Mouse (Mus musculus) gastrocnemius, postnatal 4 days (tissue): Measurements from ENCODE around the gene Mllt3. TPM values are rescaled to one million over a fixed set of nuclear protein-coding genes. Genes with fewer than 3 reads are reported as not detected.

Experiments used
- DNase-seq, 2 experiments: peaks; one replicate each; pipeline ENCODE4 v3.0.0; 2021 to 2022; ENCODE audit warnings: low spot score in 2 of 2, mixed read lengths in 2 of 2
- total RNA-seq, 2 experiments: library from RNA; stranded (reverse); gene quantifications; 2 replicates each; pipeline ENCODE4 v1.2.3; 2021

Gene Mllt3
- total RNA-seq, 2 experiments from 2014 or later, result 103 to 104 TPM

GRCm38 (mm10) chr4:87954421-87955083 is 78.6 kb downstream of the Mllt3 start:
- DNase-seq, result no peak

GRCm38 (mm10) chr4:87953736-87954135 is 79.4 kb downstream of the Mllt3 start:
- DNase-seq, result no peak

- no peak for DNase-seq
Measured at GRCm38 (mm10) chr4:87953268-87953667, 79.9 kb downstream of the Mllt3 start.

- no peak for DNase-seq
Measured at GRCm38 (mm10) chr4:87949451-87949850, 83.7 kb downstream of the Mllt3 start.

- no peak for DNase-seq
Measured at GRCm38 (mm10) chr4:87944320-87944719, 88.8 kb downstream of the Mllt3 start.

GRCm38 (mm10) chr4:87942921-87943403 is 90.2 kb downstream of the Mllt3 start:
- no peak for DNase-seq

- DNase-seq, result no peak
Measured at GRCm38 (mm10) chr4:87939474-87940154, 93.5 kb downstream of the Mllt3 start.

GRCm38 (mm10) chr4:87936326-87936725 is 96.8 kb downstream of the Mllt3 start:
- no peak for DNase-seq

- no peak for DNase-seq
Measured at GRCm38 (mm10) chr4:87933701-87934337, 99.3 kb downstream of the Mllt3 start.

GRCm38 (mm10) chr4:87930356-87931245 is 102.6 kb downstream of the Mllt3 start:
- DNase-seq, result no peak

GRCm38 (mm10) chr4:87928603-87929199 is 104.5 kb downstream of the Mllt3 start:
- no peak for DNase-seq

- no peak for DNase-seq
Measured at GRCm38 (mm10) chr4:87927354-87927753, 105.8 kb downstream of the Mllt3 start.

GRCm38 (mm10) chr4:87920664-87921063 is 112.5 kb downstream of the Mllt3 start:
- no peak for DNase-seq

GRCm38 (mm10) chr4:87911172-87911994 is 121.8 kb downstream of the Mllt3 start:
- DNase-seq, result no peak

GRCm38 (mm10) chr4:87905149-87905771 is 127.9 kb downstream of the Mllt3 start:
- no peak for DNase-seq

- DNase-seq, result no peak
Measured at GRCm38 (mm10) chr4:87904722-87905121, 128.4 kb downstream of the Mllt3 start.

GRCm38 (mm10) chr4:87902584-87902983 is 130.6 kb downstream of the Mllt3 start:
- no peak for DNase-seq

GRCm38 (mm10) chr4:87901166-87901565 is 132.0 kb downstream of the Mllt3 start:
- no peak for DNase-seq

GRCm38 (mm10) chr4:87893498-87893897 is 139.7 kb downstream of the Mllt3 start:
- DNase-seq, result no peak
